Mouse (Mus musculus): ENCODE measurements around the gene Nme7. TPM values are rescaled to one million over a fixed set of nuclear protein-coding genes. Genes with fewer than 3 reads are reported as not detected.
A peak's percentile ranks its signal among the peaks of the same experiment; 100 is the strongest.

Gene Nme7
- polyA plus RNA-seq, 1 experiment from 2014 or later, result 44.1 TPM

- no peak overlapping the region for H3K4me3 ChIP-seq
- H3K36me3 ChIP-seq, result no peaks in the 10 kb centered on the region
- ATAC-seq (ENCODE audit: borderline replicate concordance, extremely low read depth, low FRiP score, low TSS enrichment), result no peak
- no peaks in the 10 kb centered on the region for H3K4me1 ChIP-seq
- no peaks in the 10 kb centered on the region for H3K9me3 ChIP-seq
- 31% methylated on average over 3 of the region's 3 CpGs for WGBS
- H3K27me3 ChIP-seq, result no peaks in the 10 kb centered on the region
- H3K4me2 ChIP-seq, result no peak overlapping the region
- H3K9ac ChIP-seq, result no peak overlapping the region
- no peak overlapping the region for H3K27ac ChIP-seq
Measured at GRCm38 (mm10) chr1:164392176-164392575, 88.3 kb downstream of the Nme7 start.

GRCm38 (mm10) chr1:164395131-164395780 is 91.3 kb downstream of the Nme7 start:
- Histone ChIP-seq H3K4me3 (no peak overlapping the region), H3K9ac (no peak overlapping the region), H3K4me1 (no peaks in the 10 kb centered on the region), H3K36me3 (no peaks in the 10 kb centered on the region), H3K27me3 (no peaks in the 10 kb centered on the region), H3K27ac (no peak overlapping the region), H3K9me3 (no peaks in the 10 kb centered on the region), H3K4me2 (no peak overlapping the region)
- ATAC-seq (ENCODE audit: borderline replicate concordance, extremely low read depth, low FRiP score, low TSS enrichment), result no peak
- 76% methylated on average over 6 of the region's 6 CpGs for WGBS

- Histone ChIP-seq H3K9me3 (no peaks in the 10 kb centered on the region), H3K4me1 (no peaks in the 10 kb centered on the region), H3K4me3 (no peak overlapping the region), H3K9ac (no peak overlapping the region), H3K27me3 (no peaks in the 10 kb centered on the region), H3K36me3 (0 out of 2 replicates have a peak, but pooled peaks cover 4% of the 10 kb centered on the region), H3K27ac (no peak overlapping the region), H3K4me2 (no peak overlapping the region)
- WGBS, result 38% methylated on average over 4 of the region's 4 CpGs
- no peak for ATAC-seq (ENCODE audit: borderline replicate concordance, extremely low read depth, low FRiP score, low TSS enrichment)
Measured at GRCm38 (mm10) chr1:164397672-164398071, 93.8 kb downstream of the Nme7 start.

GRCm38 (mm10) chr1:164399578-164399977 is 95.7 kb downstream of the Nme7 start:
- no peak overlapping the region for H3K27ac ChIP-seq
- 55% methylated on average over 3 of the region's 3 CpGs for WGBS
- H3K9me3 ChIP-seq, result no peaks in the 10 kb centered on the region
- H3K4me2 ChIP-seq, result no peak overlapping the region
- H3K9ac ChIP-seq, result no peak overlapping the region
- no peak for ATAC-seq (ENCODE audit: borderline replicate concordance, extremely low read depth, low FRiP score, low TSS enrichment)
- no peaks in the 10 kb centered on the region for H3K4me1 ChIP-seq
- peaks cover 4% of the 10 kb centered on the region; the same call in 1 of the 2 replicates for H3K36me3 ChIP-seq
- no peak overlapping the region for H3K4me3 ChIP-seq
- H3K27me3 ChIP-seq, result no peaks in the 10 kb centered on the region

- no peaks in the 10 kb centered on the region for H3K9me3 ChIP-seq
- no peak for ATAC-seq (ENCODE audit: borderline replicate concordance, extremely low read depth, low FRiP score, low TSS enrichment)
- no peaks in the 10 kb centered on the region for H3K27me3 ChIP-seq
- no peaks in the 10 kb centered on the region for H3K4me1 ChIP-seq
- peaks cover 4% of the 10 kb centered on the region; the same call in 1 of the 2 replicates for H3K36me3 ChIP-seq
- no peak overlapping the region for H3K27ac ChIP-seq
- no peak overlapping the region for H3K4me3 ChIP-seq
- WGBS, result 21% methylated on average over 5 of the region's 5 CpGs
- H3K4me2 ChIP-seq, result no peak overlapping the region
- no peak overlapping the region for H3K9ac ChIP-seq
Measured at GRCm38 (mm10) chr1:164405385-164405802, 101.5 kb downstream of the Nme7 start.

GRCm38 (mm10) chr1:164406506-164406905 is 102.6 kb downstream of the Nme7 start:
- peaks cover 4% of the 10 kb centered on the region; the same call in 1 of the 2 replicates for H3K36me3 ChIP-seq
- no peak overlapping the region for H3K4me2 ChIP-seq
- H3K9ac ChIP-seq, result no peak overlapping the region
- H3K4me3 ChIP-seq, result no peak overlapping the region
- no peak for ATAC-seq (ENCODE audit: borderline replicate concordance, extremely low read depth, low FRiP score, low TSS enrichment)
- H3K27ac ChIP-seq, result no peak overlapping the region
- WGBS, result 71% methylated on average over 5 of the region's 5 CpGs
- no peaks in the 10 kb centered on the region for H3K4me1 ChIP-seq
- no peaks in the 10 kb centered on the region for H3K27me3 ChIP-seq
- no peaks in the 10 kb centered on the region for H3K9me3 ChIP-seq

GRCm38 (mm10) chr1:164408655-164409054 is 104.7 kb downstream of the Nme7 start:
- no peaks in the 10 kb centered on the region; the same call in 1 of the 2 replicates for H3K36me3 ChIP-seq
- H3K27me3 ChIP-seq, result no peaks in the 10 kb centered on the region
- WGBS, result 65% methylated on average over 2 of the region's 2 CpGs
- H3K4me2 ChIP-seq, result no peak overlapping the region
- H3K9ac ChIP-seq, result no peak overlapping the region
- H3K9me3 ChIP-seq, result no peaks in the 10 kb centered on the region
- no peak for ATAC-seq (ENCODE audit: borderline replicate concordance, extremely low read depth, low FRiP score, low TSS enrichment)
- 0 out of 2 replicates have a peak, but pooled peaks cover 2% of the 10 kb centered on the region for H3K4me1 ChIP-seq
- H3K27ac ChIP-seq, result no peak overlapping the region
- no peak overlapping the region for H3K4me3 ChIP-seq

GRCm38 (mm10) chr1:164411306-164411705 is 107.4 kb downstream of the Nme7 start:
- WGBS, result 83% methylated on average over 7 of the region's 7 CpGs
- H3K9me3 ChIP-seq, result no peaks in the 10 kb centered on the region
- H3K36me3 ChIP-seq, result no peaks in the 10 kb centered on the region
- H3K27ac ChIP-seq, result no peak overlapping the region
- no peak for ATAC-seq (ENCODE audit: borderline replicate concordance, extremely low read depth, low FRiP score, low TSS enrichment)
- 0 out of 2 replicates have a peak, but pooled peaks cover 2% of the 10 kb centered on the region for H3K4me1 ChIP-seq
- H3K4me3 ChIP-seq, result no peak overlapping the region
- no peak overlapping the region for H3K4me2 ChIP-seq
- H3K9ac ChIP-seq, result no peak overlapping the region
- H3K27me3 ChIP-seq, result no peaks in the 10 kb centered on the region

GRCm38 (mm10) chr1:164412906-164413305 is 109.0 kb downstream of the Nme7 start:
- Histone ChIP-seq H3K27ac (no peak overlapping the region), H3K4me1 (0 out of 2 replicates have a peak, but pooled peaks cover 2% of the 10 kb centered on the region), H3K9me3 (no peaks in the 10 kb centered on the region), H3K4me2 (no peak overlapping the region), H3K9ac (no peak overlapping the region), H3K36me3 (no peaks in the 10 kb centered on the region), H3K27me3 (no peaks in the 10 kb centered on the region), H3K4me3 (no peak overlapping the region)
- 86% methylated on average over 9 of the region's 9 CpGs for WGBS
- ATAC-seq (ENCODE audit: borderline replicate concordance, extremely low read depth, low FRiP score, low TSS enrichment), result no peak

- Histone ChIP-seq H3K27me3 (no peaks in the 10 kb centered on the region), H3K4me3 (no peak overlapping the region), H3K9ac (no peak overlapping the region), H3K9me3 (no peaks in the 10 kb centered on the region), H3K4me2 (no peak overlapping the region), H3K27ac (no peak overlapping the region), H3K36me3 (no peaks in the 10 kb centered on the region), H3K4me1 (0 out of 2 replicates have a peak, but pooled peaks cover 2% of the 10 kb centered on the region)
- ATAC-seq (ENCODE audit: borderline replicate concordance, extremely low read depth, low FRiP score, low TSS enrichment), result peak; percentile 88
- 63% methylated on average over 11 of the region's 11 CpGs for WGBS
Measured at GRCm38 (mm10) chr1:164413608-164414007, 109.7 kb downstream of the Nme7 start.

- Histone ChIP-seq H3K27me3 (no peaks in the 10 kb centered on the region), H3K27ac (no peak overlapping the region), H3K36me3 (no peaks in the 10 kb centered on the region), H3K9ac (no peak overlapping the region), H3K4me2 (no peak overlapping the region), H3K4me3 (no peak overlapping the region), H3K4me1 (0 out of 2 replicates have a peak, but pooled peaks cover 2% of the 10 kb centered on the region), H3K9me3 (no peaks in the 10 kb centered on the region)
- no peak for ATAC-seq (ENCODE audit: borderline replicate concordance, extremely low read depth, low FRiP score, low TSS enrichment)
- 72% methylated on average over 2 of the region's 2 CpGs for WGBS
Measured at GRCm38 (mm10) chr1:164415347-164415751, 111.4 kb downstream of the Nme7 start.

GRCm38 (mm10) chr1:164416692-164417394 is 112.9 kb downstream of the Nme7 start:
- Histone ChIP-seq H3K4me2 (no peak overlapping the region), H3K4me1 (0 out of 2 replicates have a peak, but pooled peaks cover 2% of the 10 kb centered on the region), H3K4me3 (no peak overlapping the region), H3K27ac (no peak overlapping the region), H3K36me3 (no peaks in the 10 kb centered on the region), H3K9me3 (no peaks in the 10 kb centered on the region), H3K27me3 (no peaks in the 10 kb centered on the region), H3K9ac (no peak overlapping the region)
- no peak for ATAC-seq (ENCODE audit: borderline replicate concordance, extremely low read depth, low FRiP score, low TSS enrichment)
- WGBS, result 61% methylated on average over 12 of the region's 12 CpGs

Measured in lung, embryonic 15.5 days (tissue).